Mouse (Mus musculus) midbrain, embryonic 12.5 days (tissue): ENCODE data around the gene Dnase1. TPM values are rescaled to one million over a fixed set of nuclear protein-coding genes. Genes with fewer than 3 reads are reported as not detected.
"Not testable (repeated sequence)": the region's sequence is repeated elsewhere in the genome, so short reads cannot be mapped to it uniquely, and the experiment has no call there.

Experiments
- ATAC-seq: fragments of 200-750 bp; cut with Nextera tagmentation; 2 replicates; pipeline ENCODE4 v1.8.0; 2017; ENCODE audit warnings: low read depth, moderate TSS enrichment, moderate library complexity; ENCODE audit not compliant: low FRiP score
- H3K27ac ChIP-seq: fragments of 300-500 bp; sonication (generic); replicated peaks from 2 replicates; pipeline ENCODE4 v1.5.1; 2016; ENCODE audit warnings: mild to moderate bottlenecking
- H3K27me3 ChIP-seq: fragments of 300-500 bp; sonication (generic); 2 replicates; pipeline ENCODE4 v1.6.1; 2016; ENCODE audit warnings: mild to moderate bottlenecking
- H3K36me3 ChIP-seq: fragments of 300-500 bp; sonication (generic); 2 replicates; pipeline ENCODE4 v1.6.1; 2016
- H3K4me1 ChIP-seq: fragments of 300-500 bp; sonication (generic); 2 replicates; pipeline ENCODE4 v1.6.1; 2016
- H3K4me2 ChIP-seq: fragments of 300-500 bp; sonication (generic); replicated peaks from 2 replicates; pipeline ENCODE4 v1.6.1; 2016; ENCODE audit warnings: mild to moderate bottlenecking, moderate library complexity
- H3K4me3 ChIP-seq: fragments of 300-500 bp; sonication (generic); 2 replicates; pipeline ENCODE4 v1.5.1; 2016; ENCODE audit warnings: mild to moderate bottlenecking
- H3K9ac ChIP-seq: fragments of 300-500 bp; sonication (generic); replicated peaks from 2 replicates; pipeline ENCODE4 v1.6.1; 2016; ENCODE audit warnings: mild to moderate bottlenecking, moderate library complexity
- H3K9me3 ChIP-seq: fragments of 300-500 bp; sonication (generic); 2 replicates; pipeline ENCODE4 v1.6.1; 2016; ENCODE audit warnings: mild to moderate bottlenecking
- WGBS: fragments of 180-500 bp; shearing (Covaris S2); methylation state at CpG from one replicate; pipeline ENCODE4 v1.1.7; 2016; 5-methylcytosine and 5-hydroxymethylcytosine counted together
- polyA plus RNA-seq: library from polyadenylated mRNA; unstranded; fragments of >200 nt; fragmentation: Nextera tagmentation; extraction: Ambion mirVana; gene quantifications from 2 replicates; pipeline ENCODE4 v1.2.1, GENCODE M21; 2016

Gene Dnase1
- polyA plus RNA-seq, 1 experiment from 2014 or later, result 6.2 TPM

DNA sequence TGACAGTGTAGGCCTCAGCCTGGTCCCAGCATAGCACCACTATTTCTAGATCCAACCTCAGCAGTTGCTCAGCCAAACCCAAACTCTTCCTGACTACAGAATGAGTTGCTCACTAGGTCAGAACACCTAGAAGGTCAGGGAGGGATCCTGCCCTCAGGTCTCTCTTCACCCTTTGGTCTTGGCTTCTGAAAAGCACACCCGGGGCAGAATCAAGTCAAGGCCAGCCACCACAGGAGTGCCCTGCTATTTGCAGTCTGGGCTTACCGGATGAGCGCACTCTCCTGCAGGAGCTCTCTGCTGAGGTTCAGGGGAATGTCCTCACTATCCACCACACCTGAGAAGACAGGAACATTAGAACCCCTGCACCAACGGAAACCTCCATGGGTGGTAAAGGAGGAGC lies 15.9 kb downstream of the Dnase1 start:
- no peak overlapping the region for H3K4me2 ChIP-seq
- peaks cover 69% of the 10 kb centered on the region for H3K36me3 ChIP-seq
- WGBS, result 91% methylated on average over 4 of the region's 4 CpGs
- H3K27me3 ChIP-seq, result no peaks in the 10 kb centered on the region
- no peak overlapping the region for H3K27ac ChIP-seq
- H3K4me3 ChIP-seq, result no peak overlapping the region
- no peak overlapping the region for H3K9ac ChIP-seq
- H3K4me1 ChIP-seq, result no peaks in the 10 kb centered on the region
- no peaks in the 10 kb centered on the region for H3K9me3 ChIP-seq
- no peak for ATAC-seq

DNA sequence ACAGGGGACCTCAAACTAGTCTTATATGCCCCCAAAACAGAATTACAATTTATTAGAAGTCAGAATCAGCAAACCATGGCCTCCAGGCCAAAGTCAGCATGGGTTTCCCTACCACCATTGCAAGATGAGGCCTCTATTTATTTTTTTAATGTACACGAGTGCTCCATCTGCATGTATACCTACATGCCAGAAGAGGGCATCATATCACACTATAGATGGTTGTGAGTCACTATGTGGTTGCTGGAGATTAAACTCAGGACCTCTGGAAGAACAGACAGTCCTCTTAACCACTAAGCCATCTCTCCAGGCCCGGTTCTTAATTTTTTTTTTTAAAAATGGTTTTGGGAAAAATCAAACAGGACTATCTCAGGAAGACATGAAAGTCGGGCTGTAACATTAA lies 17.1 kb downstream of the Dnase1 start:
- ATAC-seq, result no peak
- WGBS, result 87% methylated on average over 3 of the region's 3 CpGs
- Histone ChIP-seq H3K9ac (no peak overlapping the region), H3K4me1 (no peaks in the 10 kb centered on the region), H3K9me3 (no peaks in the 10 kb centered on the region), H3K4me2 (no peak overlapping the region), H3K36me3 (peaks cover 75% of the 10 kb centered on the region), H3K27me3 (no peaks in the 10 kb centered on the region), H3K4me3 (no peak overlapping the region), H3K27ac (no peak overlapping the region)

DNA sequence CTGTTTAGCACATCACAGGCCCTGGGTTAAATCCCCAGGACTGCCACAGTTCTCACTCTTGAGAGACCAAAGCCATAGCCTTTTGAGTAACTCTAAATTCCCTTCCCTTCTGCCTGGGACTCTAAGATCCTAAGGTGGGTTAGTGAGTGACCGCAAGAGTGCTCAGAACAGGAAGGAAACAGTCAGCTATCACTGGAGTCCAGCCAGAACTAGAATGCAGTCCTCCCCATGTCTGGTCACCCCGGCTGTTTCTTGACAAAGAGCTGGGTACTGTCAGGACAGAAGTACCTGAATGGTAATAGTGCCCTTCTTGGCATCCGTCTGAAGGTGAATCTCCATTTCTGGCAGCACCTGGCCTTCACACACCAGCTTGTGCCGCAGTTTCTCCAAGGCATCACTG lies 28.2 kb downstream of the Dnase1 start:
- no peak for ATAC-seq
- no peaks in the 10 kb centered on the region for H3K4me1 ChIP-seq
- H3K4me3 ChIP-seq, result no peak overlapping the region
- H3K27ac ChIP-seq, result no peak overlapping the region
- H3K9ac ChIP-seq, result no peak overlapping the region
- WGBS, result 95% methylated on average over 4 of the region's 4 CpGs
- no peaks in the 10 kb centered on the region for H3K9me3 ChIP-seq
- no peaks in the 10 kb centered on the region for H3K27me3 ChIP-seq
- no peak overlapping the region for H3K4me2 ChIP-seq
- H3K36me3 ChIP-seq, result peaks cover 85% of the 10 kb centered on the region

DNA sequence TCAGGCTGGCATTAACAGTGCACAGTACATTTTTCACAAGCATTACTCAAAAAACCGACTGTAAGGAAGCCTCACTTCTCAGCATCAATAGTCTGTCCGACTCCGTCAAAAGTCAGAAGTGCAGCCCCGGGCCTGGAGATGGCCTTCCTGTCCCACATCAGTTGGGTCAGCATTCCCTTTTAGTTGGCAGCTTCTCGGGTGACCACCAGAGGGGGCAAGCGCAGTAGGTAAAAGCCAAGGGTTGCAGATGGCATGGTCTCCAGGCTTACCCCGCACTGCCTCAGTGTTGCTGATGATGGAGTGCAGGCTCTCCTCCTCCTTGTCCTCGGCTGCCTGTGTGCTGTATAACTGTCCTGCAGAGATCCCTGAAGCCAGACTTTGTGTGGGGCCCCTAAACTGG lies 31.8 kb downstream of the Dnase1 start:
- Histone ChIP-seq H3K27me3 (no peaks in the 10 kb centered on the region), H3K9me3 (no peaks in the 10 kb centered on the region), H3K9ac (no peak overlapping the region), H3K4me1 (no peaks in the 10 kb centered on the region), H3K36me3 (peaks cover 51% of the 10 kb centered on the region), H3K4me3 (no peak overlapping the region), H3K27ac (no peak overlapping the region), H3K4me2 (no peak overlapping the region)
- no peak for ATAC-seq
- WGBS, result 63% methylated on average over 8 of the region's 8 CpGs

- no peaks in the 10 kb centered on the region for H3K27me3 ChIP-seq
- WGBS, result 75% methylated on average over 6 of the region's 6 CpGs
- no peaks in the 10 kb centered on the region for H3K9me3 ChIP-seq
- peaks cover 11% of the 10 kb centered on the region for H3K4me1 ChIP-seq
- H3K36me3 ChIP-seq, result 0 out of 2 replicates have a peak, but pooled peaks cover 1% of the 10 kb centered on the region
- ATAC-seq, result no peak
- no peak overlapping the region for H3K9ac ChIP-seq
- no peak overlapping the region for H3K4me2 ChIP-seq
- no peak overlapping the region for H3K27ac ChIP-seq
- no peak overlapping the region for H3K4me3 ChIP-seq
These were observed 37.6 kb downstream of the Dnase1 start for GRCm38 (mm10) chr16:4074297-4074696.

DNA sequence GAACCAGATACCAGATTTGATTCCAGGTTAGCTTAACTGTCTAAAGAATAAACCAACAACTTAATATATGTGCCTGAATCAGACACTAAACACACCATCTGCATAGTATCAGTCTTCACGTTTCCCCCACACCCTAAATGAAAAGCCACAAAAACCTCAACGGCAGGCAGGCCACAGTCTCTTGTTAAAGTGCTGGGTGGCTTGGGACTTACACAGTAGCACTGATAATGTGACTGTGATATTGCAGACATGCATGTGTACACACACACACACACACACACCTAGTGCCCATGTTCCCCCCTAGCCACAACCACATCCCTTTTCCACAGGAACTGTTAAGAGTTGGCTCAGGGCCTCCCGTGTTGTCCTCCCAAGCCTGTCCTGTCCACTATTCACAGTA lies 38.1 kb downstream of the Dnase1 start:
- peaks cover 11% of the 10 kb centered on the region for H3K4me1 ChIP-seq
- no peaks in the 10 kb centered on the region for H3K27me3 ChIP-seq
- no peak for ATAC-seq
- no peaks in the 10 kb centered on the region for H3K36me3 ChIP-seq
- H3K4me2 ChIP-seq, result no peak overlapping the region
- no peak overlapping the region for H3K9ac ChIP-seq
- H3K27ac ChIP-seq, result no peak overlapping the region
- no peak overlapping the region for H3K4me3 ChIP-seq
- H3K9me3 ChIP-seq, result no peaks in the 10 kb centered on the region
- WGBS, result 84% methylated on average over 3 of the region's 3 CpGs

- under 1% methylated on average over 58 of the region's 58 CpGs for WGBS
These were observed 40.8 kb downstream of the Dnase1 start, which contains the start of gene Trap1 for GRCm38 (mm10) chr16:4077384-4078061. Gene Trap1 (minus strand): TSS chr16:4077827.

GRCm38 (mm10) chr16:4078302-4078701 lies 41.6 kb downstream of the Dnase1 start:
- Histone ChIP-seq H3K4me3 (peak overlapping the region; percentile 76), H3K4me2 (peak overlapping the region; percentile 68), H3K4me1 (peaks cover 11% of the 10 kb centered on the region)
- 79% methylated on average over 10 of the region's 10 CpGs for WGBS
- not testable (repeated sequence) for H3K36me3 ChIP-seq, ATAC-seq, H3K27me3 ChIP-seq, H3K27ac ChIP-seq, H3K9me3 ChIP-seq, H3K9ac ChIP-seq

More at GRCm38 (mm10) chr16:4077384-4078061, 40.8 kb downstream of the Dnase1 start, which contains the start of gene Trap1:
- peaks cover 5% of the 10 kb centered on the region; the same call in 1 of the 2 replicates for H3K36me3 ChIP-seq
- H3K9ac ChIP-seq, result peak within 1 kb of the TSS; percentile 69
- H3K4me1 ChIP-seq, result peaks cover 11% of the 10 kb centered on the region
- H3K27ac ChIP-seq, result peak within 1 kb of the TSS; percentile 80
- peak within 1 kb of the TSS; percentile 68 for H3K4me2 ChIP-seq
- H3K27me3 ChIP-seq, result no peaks in the 10 kb centered on the region
- peak; percentile 98 for ATAC-seq
- H3K9me3 ChIP-seq, result no peaks in the 10 kb centered on the region
- peak within 1 kb of the TSS; percentile 76 for H3K4me3 ChIP-seq

DNA sequence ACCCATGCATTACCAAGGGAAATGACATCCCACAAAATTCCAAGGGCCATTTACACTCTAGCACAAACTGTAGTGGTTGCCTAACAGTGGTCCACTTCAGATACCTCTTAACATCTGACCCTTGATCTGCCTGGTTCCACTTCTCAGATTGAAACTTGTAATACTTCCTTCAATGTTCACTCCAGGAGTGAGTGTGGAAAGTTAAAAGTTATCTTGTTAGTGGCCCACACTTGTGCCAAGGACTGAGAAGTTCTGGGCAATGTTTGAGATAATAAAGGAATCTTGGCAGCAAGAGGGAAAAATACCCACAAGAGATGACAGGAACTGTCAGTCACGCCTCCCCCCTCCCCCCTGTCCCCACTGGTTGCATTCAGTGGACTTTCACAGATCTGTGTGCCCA lies 42.9 kb downstream of the Dnase1 start:
- WGBS, result 57% methylated on average over 1 of the region's 1 CpGs
- no peak overlapping the region for H3K4me2 ChIP-seq
- H3K36me3 ChIP-seq, result peaks cover 16% of the 10 kb centered on the region
- H3K9me3 ChIP-seq, result no peaks in the 10 kb centered on the region
- no peak overlapping the region for H3K9ac ChIP-seq
- peaks cover 11% of the 10 kb centered on the region for H3K4me1 ChIP-seq
- H3K27me3 ChIP-seq, result no peaks in the 10 kb centered on the region
- H3K4me3 ChIP-seq, result no peak overlapping the region
- H3K27ac ChIP-seq, result no peak overlapping the region
- no peak for ATAC-seq

- H3K27me3 ChIP-seq, H3K9ac ChIP-seq, H3K4me3 ChIP-seq, H3K4me2 ChIP-seq, H3K9me3 ChIP-seq, ATAC-seq, H3K27ac ChIP-seq: not testable (repeated sequence)
- Histone ChIP-seq H3K4me1 (peaks cover 11% of the 10 kb centered on the region), H3K36me3 (peaks cover 24% of the 10 kb centered on the region)
- WGBS, result 82% methylated on average over 3 of the region's 3 CpGs
These were observed 43.7 kb downstream of the Dnase1 start for GRCm38 (mm10) chr16:4080419-4080818.

DNA sequence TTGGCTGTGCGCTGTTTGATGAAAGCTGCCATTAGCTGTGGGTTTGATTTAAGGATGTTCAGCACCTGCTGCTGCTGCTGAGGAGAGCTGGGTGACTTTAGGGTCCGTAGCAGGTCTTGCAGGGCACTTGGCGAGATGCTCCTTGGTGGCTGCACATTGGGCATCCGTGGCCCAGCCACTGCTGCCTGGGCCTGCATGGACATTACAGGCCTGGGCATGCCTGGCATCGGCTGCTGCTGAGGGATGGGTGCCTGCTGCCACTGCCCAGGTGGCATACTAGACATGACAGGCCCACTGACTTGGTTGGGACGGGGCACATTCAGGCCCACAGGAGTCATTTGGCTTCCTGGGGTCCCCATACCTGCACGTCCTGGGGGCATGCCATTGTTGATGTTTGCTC lies 48.3 kb downstream of the Dnase1 start:
- no peaks in the 10 kb centered on the region for H3K4me1 ChIP-seq
- no peaks in the 10 kb centered on the region for H3K27me3 ChIP-seq
- H3K27ac ChIP-seq, result no peak overlapping the region
- H3K9ac ChIP-seq, result no peak overlapping the region
- ATAC-seq, result no peak
- WGBS, result 94% methylated on average over 7 of the region's 7 CpGs
- no peaks in the 10 kb centered on the region for H3K9me3 ChIP-seq
- peaks cover 70% of the 10 kb centered on the region for H3K36me3 ChIP-seq
- H3K4me3 ChIP-seq, result no peak overlapping the region
- no peak overlapping the region for H3K4me2 ChIP-seq

- ATAC-seq, result no peak
- 97% methylated on average over 9 of the region's 9 CpGs for WGBS
- H3K36me3 ChIP-seq, result peaks cover 79% of the 10 kb centered on the region
These were observed 49.2 kb downstream of the Dnase1 start for GRCm38 (mm10) chr16:4085851-4086387.

More at GRCm38 (mm10) chr16:4085851-4086387, 49.2 kb downstream of the Dnase1 start:
- no peak overlapping the region for H3K4me2 ChIP-seq
- no peaks in the 10 kb centered on the region for H3K9me3 ChIP-seq
- no peak overlapping the region for H3K27ac ChIP-seq
- H3K9ac ChIP-seq, result no peak overlapping the region
- no peaks in the 10 kb centered on the region for H3K4me1 ChIP-seq
- no peak overlapping the region for H3K4me3 ChIP-seq
- H3K27me3 ChIP-seq, result no peaks in the 10 kb centered on the region
